Mouse (Mus musculus) liver, adult 2 months (tissue): ENCODE data around the gene Gstm5. TPM values are rescaled to one million over a fixed set of nuclear protein-coding genes. Genes with fewer than 3 reads are reported as not detected.
"Not testable (repeated sequence)": the region's sequence is repeated elsewhere in the genome, so short reads cannot be mapped to it uniquely, and the experiment has no call there.

Source experiments
- DNase-seq: peaks from one replicate; pipeline ENCODE4 v3.0.0-alpha.2; 2011; ENCODE audit warnings: low read depth, low spot score; ENCODE audit errors: extremely low read depth
- H3K27ac ChIP-seq: fragments of 200-500 bp; replicated peaks from 2 replicates; pipeline ENCODE4 v1.5.1; 2012; ENCODE audit warnings: low read depth, mild to moderate bottlenecking, control low read depth, inconsistent platforms, low read length; ENCODE audit not compliant: insufficient read depth
- H3K27me3 ChIP-seq: fragments of 200-500 bp; 2 replicates; pipeline ENCODE4 v1.6.1; 2012; ENCODE audit warnings: mild to moderate bottlenecking, moderate library complexity, low read length, inconsistent platforms; ENCODE audit not compliant: control insufficient read depth, insufficient read depth
- H3K36me3 ChIP-seq: fragments of 200-500 bp; 2 replicates; pipeline ENCODE4 v1.6.1; 2012; ENCODE audit warnings: low read length, inconsistent platforms; ENCODE audit not compliant: control insufficient read depth, insufficient read depth
- H3K4me1 ChIP-seq: fragments of 200-500 bp; 2 replicates; pipeline ENCODE4 v1.6.1; 2011; ENCODE audit warnings: low read length; ENCODE audit not compliant: control insufficient read depth, insufficient read depth
- H3K4me3 ChIP-seq: fragments of 200-500 bp; 2 replicates; pipeline ENCODE4 v1.5.1; 2011; ENCODE audit warnings: low read depth, mild to moderate bottlenecking, control low read depth, low read length, moderate library complexity; ENCODE audit not compliant: insufficient read depth
- H3K79me2 ChIP-seq: fragments of 200-500 bp; 2 replicates; pipeline ENCODE4 v1.6.1; 2012; ENCODE audit warnings: inconsistent platforms, mild to moderate bottlenecking, low read length, moderate library complexity; ENCODE audit not compliant: control insufficient read depth, insufficient read depth
- H3K9ac ChIP-seq: fragments of 200-500 bp; 2 replicates; pipeline ENCODE4 v1.6.1; 2012; ENCODE audit warnings: low read depth, mild to moderate bottlenecking, control low read depth, inconsistent platforms, low read length
- CTCF ChIP-seq: fragments of 200-500 bp; IDR thresholded peaks from 2 replicates; pipeline ENCODE4 v1.5.1; 2011; ENCODE audit warnings: low read depth, low read length, control low read depth
- POLR2A ChIP-seq: fragments of 200-500 bp; IDR thresholded peaks from 2 replicates; pipeline ENCODE4 v1.6.1; 2011; ENCODE audit warnings: low read length, control low read depth; ENCODE audit not compliant: insufficient read depth; ENCODE audit errors: extremely low read depth
- WGBS: fragments of 180-500 bp; shearing (Covaris S2); methylation state at CpG from one replicate; pipeline ENCODE4 v1.1.7; 2018; 5-methylcytosine and 5-hydroxymethylcytosine counted together
- polyA plus RNA-seq: library from polyadenylated mRNA; depleted of rRNA; stranded (reverse); fragments of >200 nt; gene quantifications from 2 replicates; pipeline ENCODE4 v1.2.3, GENCODE M21; 2012
- total RNA-seq: library from RNA; depleted of rRNA; stranded (reverse); fragments of >200 nt; gene quantifications from 2 replicates; pipeline ENCODE4 v1.2.3, GENCODE M21; 2014

Gene Gstm5
- total and polyA plus RNA-seq, 2 experiments = 12.5 to 21.8 TPM

- peak; percentile 26 for DNase-seq
- Histone ChIP-seq H3K4me3 (no peak overlapping the region), H3K27ac (no peak overlapping the region), H3K36me3 (no peaks in the 10 kb centered on the region), H3K4me1 (peaks cover 10% of the 10 kb centered on the region), H3K27me3 (no peaks in the 10 kb centered on the region), H3K9ac (no peak overlapping the region), H3K79me2 (no peaks in the 10 kb centered on the region)
- WGBS = 76% methylated on average over 12 of the region's 12 CpGs
- TF ChIP-seq CTCF (no peak), POLR2A (no peak)
Observed at GRCm38 (mm10) chr3:107850418-107851031, 45.1 kb upstream of the Gstm5 start.

GRCm38 (mm10) chr3:107852786-107853185 is 42.8 kb upstream of the Gstm5 start:
- H3K79me2 ChIP-seq = no peaks in the 10 kb centered on the region
- no peak overlapping the region for H3K9ac ChIP-seq
- no peak for DNase-seq
- no peaks in the 10 kb centered on the region for H3K36me3 ChIP-seq
- no peak for TF ChIP-seq POLR2A
- no peak for TF ChIP-seq CTCF
- peaks cover 10% of the 10 kb centered on the region for H3K4me1 ChIP-seq
- no peak overlapping the region for H3K27ac ChIP-seq
- no peak overlapping the region for H3K4me3 ChIP-seq
- no peaks in the 10 kb centered on the region for H3K27me3 ChIP-seq
- WGBS = 73% methylated on average over 7 of the region's 7 CpGs

GRCm38 (mm10) chr3:107853232-107854181 is 42.1 kb upstream of the Gstm5 start:
- no peak overlapping the region for H3K27ac ChIP-seq
- TF ChIP-seq POLR2A = no peak
- TF ChIP-seq CTCF = no peak
- DNase-seq = no peak
- H3K4me1 ChIP-seq = peaks cover 12% of the 10 kb centered on the region
- WGBS = 87% methylated on average over 17 of the region's 17 CpGs
- no peaks in the 10 kb centered on the region for H3K79me2 ChIP-seq
- H3K9ac ChIP-seq = no peak overlapping the region
- no peaks in the 10 kb centered on the region for H3K36me3 ChIP-seq
- no peak overlapping the region for H3K4me3 ChIP-seq
- H3K27me3 ChIP-seq = no peaks in the 10 kb centered on the region

- H3K27me3 ChIP-seq = no peaks in the 10 kb centered on the region
- TF ChIP-seq CTCF = no peak
- TF ChIP-seq POLR2A = no peak
- 87% methylated on average over 13 of the region's 13 CpGs for WGBS
- peaks cover 2% of the 10 kb centered on the region; the same call in 1 of the 2 replicates for H3K4me1 ChIP-seq
- H3K79me2 ChIP-seq = no peaks in the 10 kb centered on the region
- DNase-seq = no peak
- no peak overlapping the region for H3K27ac ChIP-seq
- no peak overlapping the region for H3K9ac ChIP-seq
- H3K36me3 ChIP-seq = no peaks in the 10 kb centered on the region
- no peak overlapping the region for H3K4me3 ChIP-seq
Observed at GRCm38 (mm10) chr3:107855368-107855767, 40.3 kb upstream of the Gstm5 start.

- H3K4me3 ChIP-seq = no peak overlapping the region
- WGBS = 27% methylated on average over 6 of the region's 6 CpGs
- no peaks in the 10 kb centered on the region for H3K27me3 ChIP-seq
- peak; percentile 66 for DNase-seq
- no peak overlapping the region for H3K9ac ChIP-seq
- peaks cover 2% of the 10 kb centered on the region; the same call in 1 of the 2 replicates for H3K4me1 ChIP-seq
- no peak for TF ChIP-seq POLR2A
- TF ChIP-seq CTCF = no peak
- no peaks in the 10 kb centered on the region for H3K36me3 ChIP-seq
- no peaks in the 10 kb centered on the region for H3K79me2 ChIP-seq
- peak overlapping the region; percentile 30; the same call in 1 of the 2 replicates for H3K27ac ChIP-seq
Observed at GRCm38 (mm10) chr3:107857646-107858045, 38.0 kb upstream of the Gstm5 start.

GRCm38 (mm10) chr3:107861483-107861882 is 34.1 kb upstream of the Gstm5 start:
- DNase-seq, H3K79me2 ChIP-seq, H3K36me3 ChIP-seq, H3K9ac ChIP-seq, H3K27me3 ChIP-seq, H3K27ac ChIP-seq, H3K4me3 ChIP-seq: not testable (repeated sequence)
- WGBS = 89% methylated on average over 5 of the region's 5 CpGs
- H3K4me1 ChIP-seq = peaks cover 14% of the 10 kb centered on the region
